Mouse (Mus musculus): Measurements from ENCODE around the gene Tbc1d1. TPM values are rescaled to one million over a fixed set of nuclear protein-coding genes. Genes with fewer than 3 reads are reported as not detected.
A peak's percentile ranks its signal among the peaks of the same experiment; 100 is the strongest.
"Not testable (repeated sequence)": the region's sequence is repeated elsewhere in the genome, so short reads cannot be mapped to it uniquely, and the experiment has no call there.

The Tbc1d1 gene
- polyA plus RNA-seq, 1 experiment from 2014 or later: 18.4 TPM

DNA sequence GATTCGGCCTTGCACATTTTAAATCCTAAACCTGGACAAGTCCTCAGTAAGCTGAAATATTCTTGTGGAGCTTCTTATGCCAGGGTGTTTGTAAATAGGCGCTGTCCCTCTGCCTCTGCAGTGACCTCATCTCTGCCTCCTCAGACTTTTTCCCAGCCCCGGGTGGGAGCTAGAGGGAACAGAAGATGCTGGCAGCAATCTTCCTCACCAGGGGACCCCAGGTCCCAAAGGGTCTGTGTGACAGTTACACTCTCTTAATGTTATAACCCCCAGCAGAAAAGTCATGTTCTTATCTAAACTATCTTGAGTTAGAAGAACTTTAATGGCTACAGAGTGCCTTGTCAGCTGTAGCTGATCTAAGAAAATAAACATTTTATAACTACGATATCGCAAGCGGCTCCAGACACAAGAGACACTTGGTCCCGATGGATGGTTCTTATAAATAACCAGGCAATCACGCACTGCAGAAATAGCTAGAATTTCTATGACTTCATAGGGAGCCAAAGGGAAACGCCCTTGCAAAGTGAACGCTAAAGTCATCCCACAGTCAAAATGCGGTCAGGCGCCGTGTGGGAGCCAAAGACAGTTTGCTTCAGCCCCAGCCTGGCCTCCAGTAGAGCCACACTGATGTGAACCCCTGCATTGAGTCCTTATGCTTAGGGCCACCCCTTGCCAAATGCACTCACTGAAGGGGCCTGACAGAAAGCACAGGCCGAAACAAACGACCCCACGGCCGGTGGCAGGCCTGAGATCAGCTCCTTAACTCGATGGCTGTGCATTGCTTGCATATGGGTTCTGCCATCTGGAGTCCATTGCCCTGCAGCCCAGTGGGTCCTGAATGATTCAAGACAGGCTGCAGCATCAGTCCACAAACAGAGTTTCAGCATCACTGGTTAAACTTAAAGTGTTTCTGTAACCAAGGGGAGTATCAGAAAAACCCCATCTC lies 202.8 kb downstream of the Tbc1d1 start:
- Histone ChIP-seq H3K27ac (peak overlapping the region; percentile 61), H3K36me3 (no peaks in the 10 kb centered on the region), H3K9me3 (no peaks in the 10 kb centered on the region), H3K9ac (no peak overlapping the region), H3K4me3 (no peak overlapping the region), H3K4me1 (peaks cover 20% of the 10 kb centered on the region), H3K4me2 (no peak overlapping the region), H3K27me3 (no peaks in the 10 kb centered on the region)
- WGBS: 57% methylated on average over 18 of the region's 18 CpGs
- ATAC-seq (ENCODE audit: insufficient number of reproducible peaks, low FRiP score, low TSS enrichment, low read depth): peak; percentile 55; the same call in 1 of the 2 replicates

DNA sequence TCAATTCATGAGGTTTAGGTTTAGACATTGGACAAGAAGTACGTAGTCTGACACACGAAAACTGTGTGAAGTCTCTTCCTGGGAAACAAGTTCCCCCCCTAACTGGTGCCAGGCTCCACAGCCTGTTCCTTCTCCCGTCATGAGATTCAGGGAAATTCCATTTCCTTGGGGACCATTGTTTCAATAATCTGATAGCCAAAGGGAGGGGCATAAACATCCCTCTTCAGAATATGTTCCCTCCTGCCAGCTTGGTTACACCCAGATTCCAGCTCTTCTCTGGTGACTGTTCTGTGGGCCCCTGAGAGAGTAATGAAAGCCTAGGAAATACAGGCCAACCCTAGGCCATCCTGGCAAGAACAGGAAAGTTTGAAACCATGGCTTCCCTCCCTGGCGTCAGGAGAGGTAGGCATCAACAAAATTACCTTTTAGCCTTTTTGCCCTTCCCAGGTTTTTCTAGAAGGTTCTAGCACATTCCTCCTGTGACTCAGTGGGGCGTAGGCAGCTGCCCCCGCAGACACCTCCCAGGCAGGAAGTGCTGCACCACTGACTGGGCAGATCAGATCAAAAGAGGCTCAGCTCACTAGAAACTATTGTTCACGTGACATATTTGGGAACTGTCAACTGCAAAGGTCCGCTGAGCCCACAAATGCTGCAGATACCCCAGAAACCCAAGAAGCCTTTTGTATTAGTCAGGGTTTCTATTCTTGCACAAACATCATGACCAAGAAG lies 204.2 kb downstream of the Tbc1d1 start:
- no peaks in the 10 kb centered on the region for H3K9me3 ChIP-seq
- H3K27ac ChIP-seq: no peak overlapping the region
- no peaks in the 10 kb centered on the region for H3K36me3 ChIP-seq
- H3K9ac ChIP-seq: no peak overlapping the region
- H3K4me1 ChIP-seq: peaks cover 34% of the 10 kb centered on the region
- WGBS: 79% methylated on average over 8 of the region's 8 CpGs
- H3K4me2 ChIP-seq: no peak overlapping the region
- H3K4me3 ChIP-seq: no peak overlapping the region
- no peaks in the 10 kb centered on the region for H3K27me3 ChIP-seq
- no peak for ATAC-seq (ENCODE audit: insufficient number of reproducible peaks, low FRiP score, low TSS enrichment, low read depth)

DNA sequence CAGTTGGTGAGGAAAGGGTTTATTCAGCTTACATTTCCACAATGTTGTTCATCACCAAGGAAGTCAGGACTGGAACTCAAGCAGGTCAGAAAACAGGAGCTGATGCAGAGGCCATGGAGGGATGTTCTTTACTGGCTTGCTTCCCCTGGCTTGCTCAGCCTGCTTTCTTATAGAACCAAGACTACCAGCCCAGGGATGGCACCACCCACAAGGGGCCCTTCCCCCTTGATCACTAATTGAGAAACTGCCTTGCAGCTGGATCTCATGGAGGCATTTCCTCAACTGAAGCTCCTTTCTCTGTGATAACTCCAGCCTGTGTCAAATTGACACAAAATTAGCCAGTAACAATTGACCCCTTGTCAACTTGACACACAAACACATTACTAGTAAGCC lies 204.8 kb downstream of the Tbc1d1 start:
- ATAC-seq (ENCODE audit: insufficient number of reproducible peaks, low FRiP score, low TSS enrichment, low read depth); H3K27ac ChIP-seq; H3K9me3 ChIP-seq; H3K36me3 ChIP-seq; H3K27me3 ChIP-seq; H3K4me2 ChIP-seq; H3K4me3 ChIP-seq; H3K9ac ChIP-seq: not testable (repeated sequence)
- H3K4me1 ChIP-seq: peaks cover 40% of the 10 kb centered on the region

DNA sequence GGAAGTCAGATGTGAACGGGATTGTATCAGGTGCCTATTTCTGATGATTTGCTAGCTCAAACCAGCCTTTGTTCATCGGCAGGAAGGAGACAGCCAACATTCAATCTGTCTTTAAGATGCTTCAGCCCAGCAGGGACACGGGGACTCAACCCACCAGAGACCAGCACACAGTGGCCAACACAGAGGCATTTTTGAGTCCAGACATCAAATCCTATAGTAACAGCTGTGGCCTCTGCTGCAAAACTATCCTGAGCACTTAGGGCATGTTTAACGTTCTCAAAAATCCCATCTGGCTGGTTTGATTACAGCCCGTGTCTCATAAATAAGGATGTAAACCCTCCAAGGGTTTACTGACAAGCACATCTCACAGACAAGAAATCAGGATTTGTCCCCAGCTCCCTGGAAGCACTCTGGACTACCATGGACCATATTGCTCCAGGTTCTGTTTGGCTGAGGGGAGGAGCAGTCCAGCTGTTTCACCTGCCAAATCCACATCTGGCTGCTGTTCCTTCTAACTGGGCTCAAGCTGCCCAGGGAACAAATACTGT lies 207.8 kb downstream of the Tbc1d1 start:
- no peaks in the 10 kb centered on the region for H3K36me3 ChIP-seq
- WGBS: 30% methylated on average over 5 of the region's 5 CpGs
- peaks cover 55% of the 10 kb centered on the region for H3K4me1 ChIP-seq
- H3K27me3 ChIP-seq: no peaks in the 10 kb centered on the region
- H3K9ac ChIP-seq: no peak overlapping the region
- H3K9me3 ChIP-seq: no peaks in the 10 kb centered on the region
- peak; percentile 35; the same call in 1 of the 2 replicates for ATAC-seq (ENCODE audit: insufficient number of reproducible peaks, low FRiP score, low TSS enrichment, low read depth)
- H3K4me3 ChIP-seq: no peak overlapping the region
- H3K4me2 ChIP-seq: peak overlapping the region; percentile 20; the same call in 1 of the 2 replicates
- peak overlapping the region; percentile 84 for H3K27ac ChIP-seq

DNA sequence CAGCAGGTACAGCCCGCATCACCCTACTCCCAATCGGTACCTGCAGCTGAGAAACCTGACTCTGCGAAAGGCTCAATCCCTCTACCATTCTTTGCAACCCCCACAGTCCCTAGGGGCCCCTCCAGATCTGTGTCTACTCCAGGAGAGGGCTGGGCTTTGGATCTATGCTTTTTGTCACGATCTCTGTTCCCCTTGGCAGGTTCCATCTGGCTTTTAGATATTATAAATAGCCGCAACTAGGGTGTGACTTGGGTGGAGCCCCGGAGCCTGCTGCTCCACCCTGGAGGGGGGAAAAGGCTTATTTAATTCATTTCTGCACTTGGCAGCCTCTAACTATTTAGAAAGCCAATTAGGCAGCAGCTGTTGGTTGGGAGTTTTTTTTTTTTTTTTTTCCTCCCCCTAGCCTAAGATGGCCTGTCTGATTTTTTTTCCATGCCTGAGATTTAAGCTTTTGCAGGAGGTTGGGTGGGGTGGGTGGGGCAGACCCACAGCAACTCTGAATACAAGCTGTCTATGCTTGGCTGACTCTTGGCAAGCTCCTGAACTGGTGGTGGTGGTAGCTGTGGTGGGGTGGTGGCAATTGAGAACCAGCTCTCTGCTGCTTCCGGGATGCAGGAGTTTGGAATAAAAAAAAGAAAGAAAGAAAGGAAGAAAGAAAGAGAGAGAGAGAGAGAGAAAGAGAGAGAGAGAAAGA lies 208.5 kb downstream of the Tbc1d1 start:
- Histone ChIP-seq H3K4me1 (peaks cover 51% of the 10 kb centered on the region), H3K36me3 (no peaks in the 10 kb centered on the region), H3K27ac (peak overlapping the region; percentile 84), H3K27me3 (no peaks in the 10 kb centered on the region), H3K9ac (no peak overlapping the region), H3K9me3 (no peaks in the 10 kb centered on the region), H3K4me2 (peak overlapping the region; percentile 20; the same call in 1 of the 2 replicates), H3K4me3 (no peak overlapping the region)
- peak; percentile 82 for ATAC-seq (ENCODE audit: insufficient number of reproducible peaks, low FRiP score, low TSS enrichment, low read depth)
- WGBS: 17% methylated on average over 7 of the region's 7 CpGs

DNA sequence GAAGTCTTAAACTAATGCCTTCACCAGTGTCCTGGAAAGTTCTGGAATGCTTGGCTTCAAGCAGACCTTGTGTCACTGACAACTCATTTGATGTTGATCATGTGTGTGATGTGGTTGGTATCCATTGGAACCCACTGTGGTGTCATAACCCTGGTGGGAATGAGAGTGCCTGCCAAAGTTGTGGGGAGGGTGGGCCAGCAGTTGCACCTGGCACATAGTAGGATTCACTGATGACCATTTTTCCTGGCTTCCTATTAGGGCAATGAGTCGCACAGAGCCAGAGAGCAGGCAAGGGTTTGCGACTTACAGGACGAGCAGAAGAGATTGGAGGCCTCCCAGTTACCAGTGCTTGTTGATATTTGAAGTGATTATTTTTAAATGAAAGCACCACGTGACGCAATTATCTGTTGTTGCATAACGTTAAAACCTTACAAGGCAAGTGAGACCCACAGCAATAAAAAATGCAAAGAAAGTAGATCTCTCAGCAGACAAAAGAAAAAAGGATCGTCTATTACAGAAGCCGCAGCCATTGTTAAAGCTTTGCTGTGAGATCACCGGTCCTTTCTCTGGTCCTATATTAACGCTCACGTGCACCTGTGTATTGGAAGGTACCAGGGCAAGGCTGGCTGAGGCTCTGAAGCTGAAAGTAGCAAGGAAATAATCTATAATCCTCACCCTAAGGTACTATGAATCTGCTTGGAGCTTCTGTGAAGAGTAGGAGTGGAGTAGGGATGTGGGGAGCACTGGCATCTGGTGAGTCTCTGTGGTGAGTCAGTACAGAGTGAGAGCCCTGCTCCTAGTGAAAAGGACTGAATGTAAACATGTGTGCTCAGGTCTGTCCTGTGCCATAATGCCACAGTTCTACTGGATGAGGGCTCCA lies 209.3 kb downstream of the Tbc1d1 start:
- Histone ChIP-seq H3K27me3 (no peaks in the 10 kb centered on the region), H3K36me3 (no peaks in the 10 kb centered on the region), H3K4me3 (no peak overlapping the region), H3K9me3 (no peaks in the 10 kb centered on the region), H3K27ac (peak overlapping the region; percentile 84), H3K4me2 (no peak overlapping the region), H3K9ac (no peak overlapping the region), H3K4me1 (peaks cover 48% of the 10 kb centered on the region)
- 62% methylated on average over 11 of the region's 11 CpGs for WGBS
- no peak for ATAC-seq (ENCODE audit: insufficient number of reproducible peaks, low FRiP score, low TSS enrichment, low read depth)

DNA sequence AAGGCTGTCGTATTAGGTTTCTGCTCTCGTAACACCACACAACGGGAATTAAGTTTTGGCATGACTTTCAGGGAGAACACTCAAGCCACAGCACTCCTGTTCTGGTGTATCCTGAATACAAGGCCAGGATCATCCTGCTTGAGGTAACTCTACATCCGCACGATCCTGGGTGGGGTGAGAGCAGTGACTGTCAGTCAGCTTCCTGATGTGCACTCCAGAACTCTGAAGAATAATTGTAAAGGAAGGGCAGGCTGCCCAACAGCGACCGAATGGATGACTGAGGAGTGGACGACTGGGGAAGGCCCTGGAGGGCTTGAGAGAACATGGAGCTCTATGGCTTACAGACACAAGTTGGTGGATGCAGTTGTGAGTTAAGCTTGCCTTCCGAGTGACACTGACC lies 210.0 kb downstream of the Tbc1d1 start:
- H3K36me3 ChIP-seq: no peaks in the 10 kb centered on the region
- no peak overlapping the region for H3K4me2 ChIP-seq
- ATAC-seq (ENCODE audit: insufficient number of reproducible peaks, low FRiP score, low TSS enrichment, low read depth): no peak
- no peaks in the 10 kb centered on the region for H3K9me3 ChIP-seq
- H3K9ac ChIP-seq: no peak overlapping the region
- 76% methylated on average over 9 of the region's 9 CpGs for WGBS
- H3K4me3 ChIP-seq: no peak overlapping the region
- no peaks in the 10 kb centered on the region for H3K27me3 ChIP-seq
- peak overlapping the region; percentile 84 for H3K27ac ChIP-seq
- peaks cover 48% of the 10 kb centered on the region for H3K4me1 ChIP-seq

DNA sequence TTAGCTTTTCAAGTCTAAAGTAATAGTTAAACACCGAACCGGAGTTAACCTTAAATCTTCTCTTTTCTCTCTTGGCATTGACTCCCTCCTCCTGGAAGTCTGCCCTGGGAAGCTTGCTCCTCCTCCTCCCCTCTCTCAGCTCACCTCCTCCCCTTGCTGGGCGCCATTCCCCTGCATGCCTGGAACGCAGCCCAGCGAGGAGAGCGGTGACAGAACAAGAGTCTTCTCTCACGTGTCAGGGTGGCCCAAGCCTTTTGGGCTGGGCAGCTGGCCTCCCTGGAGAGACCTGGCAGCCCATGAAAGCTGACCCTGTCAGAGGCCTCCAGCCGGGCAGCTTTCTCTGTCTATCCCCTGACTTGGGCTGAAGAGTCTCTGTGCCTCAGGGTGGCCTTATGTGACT lies 211.3 kb downstream of the Tbc1d1 start:
- H3K36me3 ChIP-seq: no peaks in the 10 kb centered on the region
- H3K9me3 ChIP-seq: no peaks in the 10 kb centered on the region
- 13% methylated on average over 8 of the region's 8 CpGs for WGBS
- no peak overlapping the region for H3K4me3 ChIP-seq
- peaks cover 48% of the 10 kb centered on the region for H3K4me1 ChIP-seq
- ATAC-seq (ENCODE audit: insufficient number of reproducible peaks, low FRiP score, low TSS enrichment, low read depth): no peak
- H3K4me2 ChIP-seq: no peak overlapping the region
- peak overlapping the region; percentile 84 for H3K27ac ChIP-seq
- H3K27me3 ChIP-seq: no peaks in the 10 kb centered on the region
- no peak overlapping the region for H3K9ac ChIP-seq

DNA sequence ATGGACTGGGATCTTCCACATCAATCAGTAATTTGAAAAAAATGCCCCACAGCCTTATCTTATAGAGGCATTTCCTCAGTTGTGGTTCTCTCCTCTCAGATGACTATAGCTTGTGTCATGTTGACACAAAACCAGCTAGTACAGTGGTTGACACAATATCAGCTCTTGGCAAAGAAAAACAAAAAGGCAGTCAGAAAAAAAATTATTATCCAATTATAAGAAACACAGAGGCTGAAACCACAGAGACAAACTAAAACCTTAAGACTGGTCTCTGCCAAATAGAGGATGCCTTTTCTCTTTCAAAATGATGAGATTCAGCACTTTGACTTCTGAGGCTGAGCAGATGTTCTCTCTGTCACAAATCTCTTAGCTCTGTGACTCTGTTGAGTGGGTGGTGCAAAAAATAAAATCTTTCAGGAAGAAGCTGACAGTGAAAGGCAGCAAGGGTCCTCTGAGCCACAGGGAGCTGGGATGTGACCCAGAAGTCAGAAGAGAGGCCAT lies 215.3 kb downstream of the Tbc1d1 start:
- Histone ChIP-seq H3K4me1 (peaks cover 35% of the 10 kb centered on the region), H3K36me3 (no peaks in the 10 kb centered on the region), H3K9ac (no peak overlapping the region), H3K4me2 (no peak overlapping the region), H3K9me3 (no peaks in the 10 kb centered on the region), H3K27me3 (no peaks in the 10 kb centered on the region), H3K4me3 (no peak overlapping the region), H3K27ac (no peak overlapping the region)
- ATAC-seq (ENCODE audit: insufficient number of reproducible peaks, low FRiP score, low TSS enrichment, low read depth): no peak

DNA sequence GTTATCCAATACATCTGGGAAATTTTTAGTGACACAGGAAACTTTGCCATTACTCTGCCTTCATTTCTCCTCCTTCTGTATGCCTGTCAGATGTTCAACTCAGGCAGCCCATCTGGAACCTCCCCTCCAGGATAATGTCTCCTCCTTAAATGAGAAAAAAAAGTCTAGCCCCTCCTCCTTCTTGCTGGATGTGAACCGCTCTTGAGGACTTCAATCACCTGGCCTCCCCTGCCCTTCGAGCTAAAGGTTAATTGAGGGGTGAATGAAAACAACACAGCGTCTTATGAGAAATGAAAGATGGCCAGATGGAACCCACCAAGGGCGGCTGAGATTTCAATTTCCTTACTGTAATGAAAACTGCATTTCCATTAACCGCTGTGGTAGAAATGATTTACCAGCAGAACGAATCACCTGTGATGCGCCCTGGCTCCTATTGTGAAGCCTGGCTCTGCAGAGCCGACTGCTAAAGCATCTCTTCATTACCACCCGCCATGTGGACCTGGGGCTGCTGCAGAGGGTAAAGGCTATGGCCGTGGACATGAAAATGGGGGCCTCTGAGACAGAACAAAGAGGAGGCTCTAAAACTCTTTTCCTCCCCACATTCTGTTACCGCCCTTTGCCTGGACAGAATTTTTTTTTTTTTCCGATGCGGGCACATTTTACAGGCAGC lies 216.3 kb downstream of the Tbc1d1 start:
- Histone ChIP-seq H3K9me3 (no peaks in the 10 kb centered on the region), H3K4me3 (no peak overlapping the region), H3K36me3 (no peaks in the 10 kb centered on the region), H3K27me3 (no peaks in the 10 kb centered on the region), H3K4me1 (peaks cover 25% of the 10 kb centered on the region), H3K4me2 (no peak overlapping the region), H3K9ac (no peak overlapping the region), H3K27ac (no peak overlapping the region)
- whole genome bisulfite sequencing: 61% methylated on average over 13 of the region's 13 CpGs
- no peak for ATAC-seq (ENCODE audit: insufficient number of reproducible peaks, low FRiP score, low TSS enrichment, low read depth)

All from limb, embryonic 15.5 days (tissue).